Mouse (Mus musculus) regulatory T cell (primary cell): ENCODE data around the gene Fgd3.

Source experiments
- in situ Hi-C: fragments of 300-600 bp; cut with MboI, MseI; formaldehyde crosslinking; loops from one replicate; pipeline ENCODE4 v1.15.1; 2025; ENCODE audit warnings: high pct_unique_total_duplicates

Fgd3 gene

DNA sequence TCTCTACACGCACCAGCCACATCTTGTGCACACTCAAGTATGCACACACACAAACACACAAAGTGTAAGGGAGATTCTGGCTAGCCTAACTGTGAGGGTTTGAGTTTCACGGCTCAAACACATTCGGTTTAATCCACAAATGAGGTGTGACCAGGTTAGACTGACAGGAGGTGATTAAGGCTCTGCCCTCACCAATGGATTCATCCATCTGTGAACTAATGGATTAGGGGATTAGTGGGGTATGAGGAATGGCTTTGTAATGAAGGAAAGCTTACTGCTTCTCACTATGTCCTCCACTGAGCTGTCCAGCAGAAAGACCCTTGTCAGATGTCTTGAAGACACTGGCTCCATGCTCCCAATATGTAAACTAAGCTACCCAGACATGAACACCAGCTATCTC lies 101.5 kb downstream of the Fgd3 start:
- in situ Hi-C loops = no loop called here

- in situ Hi-C loops = no loop called here
These were observed 103.1 kb downstream of the Fgd3 start for GRCm38 (mm10) chr13:49216808-49217561.

- in situ Hi-C loops = no loop called here
These were observed 103.9 kb downstream of the Fgd3 start for GRCm38 (mm10) chr13:49216220-49216552.

DNA sequence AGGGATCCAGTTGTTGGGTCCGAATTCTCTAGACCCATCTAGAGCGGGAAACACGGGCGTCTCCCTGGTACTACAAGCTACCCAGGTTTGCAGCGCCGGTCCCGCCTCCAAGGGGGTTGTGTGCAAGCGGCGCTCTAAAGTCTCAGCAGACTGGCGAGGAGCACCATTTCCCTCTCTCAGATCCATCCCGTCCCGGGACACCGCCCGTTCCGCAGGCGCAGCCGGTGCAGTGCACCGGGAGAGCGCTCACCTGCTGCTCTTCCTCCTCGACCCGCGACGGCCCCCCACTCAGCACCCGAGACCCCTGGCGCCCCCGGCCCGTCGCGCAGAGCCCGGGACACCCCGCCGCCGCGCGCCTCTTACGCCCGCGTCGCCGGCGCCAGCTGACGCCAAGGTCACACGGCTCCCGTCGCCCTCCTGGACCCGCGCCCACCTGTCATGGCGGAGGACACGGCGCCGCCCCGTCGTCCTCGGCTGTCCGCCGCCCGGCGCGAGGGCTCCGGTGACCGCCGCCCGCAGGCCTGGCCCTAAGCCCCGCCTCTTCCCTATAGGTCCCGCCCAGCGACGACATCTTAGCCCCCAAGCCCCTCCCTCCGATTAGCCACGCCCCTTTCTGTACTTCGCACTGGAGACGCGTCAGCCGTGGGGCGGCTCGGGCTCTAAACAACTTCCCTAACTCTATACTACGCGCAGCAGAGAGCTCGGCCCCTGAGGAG lies 104.4 kb downstream of the Fgd3 start, which contains the start of gene Card19:
TSS of gene Card19 (minus strand) at position 534 of the 716 bp plus-strand sequence.
- in situ Hi-C loops = no loop called here

- in situ Hi-C loops = no loop called here
These were observed 105.0 kb downstream of the Fgd3 start for GRCm38 (mm10) chr13:49215128-49215503.

DNA sequence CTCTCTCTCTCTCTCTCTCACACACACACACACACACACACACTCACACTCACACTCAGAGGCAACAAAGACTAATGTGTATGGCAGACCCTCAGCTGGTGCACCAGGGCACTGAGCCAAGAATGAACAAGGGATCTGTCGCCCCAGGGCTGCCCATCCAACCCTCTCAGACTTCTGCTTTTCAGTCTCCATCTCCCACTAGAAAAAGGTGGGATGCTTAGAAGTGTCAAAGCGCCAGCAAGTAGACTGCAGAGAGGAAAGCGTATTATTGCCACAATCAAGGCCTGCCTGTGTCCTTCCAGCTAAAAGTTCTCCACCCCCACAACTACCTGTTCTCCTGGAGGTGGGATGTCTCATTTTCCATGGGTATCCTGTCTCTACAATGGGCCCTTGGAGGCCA lies 105.7 kb downstream of the Fgd3 start:
- in situ Hi-C loops = loop anchor here (5.0 kb wide), 1 partner anchor 252 kb away; no protein-coding TSS in a partner anchor

DNA sequence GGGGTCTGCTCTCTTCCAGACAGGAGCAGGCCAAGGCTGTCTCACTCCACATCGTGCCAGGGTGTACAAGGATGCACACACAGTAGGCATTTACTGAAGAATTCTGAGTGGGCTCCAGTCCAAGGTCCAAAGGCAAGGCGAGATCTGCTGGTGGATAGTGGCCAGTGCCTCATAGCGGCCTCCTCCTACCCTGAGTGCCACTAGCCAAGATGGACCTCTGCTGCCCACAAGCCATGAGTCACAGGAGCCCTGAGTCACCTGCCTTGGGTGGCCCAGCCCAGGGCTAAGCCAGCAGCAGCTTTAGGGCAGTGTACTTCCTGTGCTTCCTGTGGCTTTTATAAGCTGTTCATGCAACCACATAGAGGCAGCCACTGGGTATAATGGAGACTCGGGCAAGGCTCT lies 106.6 kb downstream of the Fgd3 start:
- in situ Hi-C loops = loop anchor here (5.0 kb wide), 1 partner anchor 251 kb away; no protein-coding TSS in a partner anchor

DNA sequence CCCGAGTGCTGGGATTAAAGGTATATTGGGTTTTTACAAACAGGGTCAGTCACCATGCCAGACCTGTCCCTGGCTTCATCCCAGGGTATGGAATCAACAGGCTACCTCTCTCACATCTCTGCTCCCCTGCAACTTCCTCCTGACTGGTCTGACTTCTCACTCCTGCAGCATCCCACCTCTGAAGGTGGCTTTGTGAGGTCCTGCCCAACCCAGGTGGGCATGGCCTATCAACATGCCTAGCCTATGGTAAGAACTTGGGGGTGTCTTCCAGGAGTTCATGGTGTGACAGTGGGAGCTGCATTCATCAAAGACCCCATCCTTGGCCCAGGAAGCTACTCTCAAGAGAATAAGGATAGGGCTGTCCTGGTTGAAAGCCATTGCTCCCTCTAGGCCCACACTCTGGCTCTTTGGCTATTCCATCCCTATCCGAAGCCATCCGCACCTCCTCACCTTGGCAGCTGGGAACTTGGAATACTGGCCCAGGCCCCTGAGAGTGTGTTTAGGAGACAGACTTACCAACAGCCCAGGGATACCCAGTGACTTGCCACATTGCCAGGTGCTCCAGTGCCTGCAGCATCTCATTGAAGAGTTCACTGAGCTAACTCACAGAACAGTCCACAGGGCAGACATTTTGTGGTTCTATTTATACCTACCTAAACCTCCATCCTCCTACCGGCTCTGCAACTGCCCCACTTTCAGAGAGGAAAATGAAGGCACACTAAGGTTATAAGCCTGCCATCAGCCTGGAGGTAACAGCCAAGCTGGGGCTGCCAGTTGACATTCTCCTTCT lies 107.2 kb downstream of the Fgd3 start:
- in situ Hi-C loops = loop anchor here (5.0 kb wide), 1 partner anchor 251 kb away; no protein-coding TSS in a partner anchor
